ENCODE assay signal across 15 mouse cellular contexts in genomic region chr13:63146604-63147188, GRCm38 (mm10).
"Had no signal": no experiment of that assay in that cellular context is flagged by ENCODE, and none has a peak within 500 bp of the region (broad histone marks: within the 10 kb centered on the region; RNA-seq: fewer than 3 reads in every experiment).

No protein-coding gene starts in this region.

- ATAC-seq: liver, postnatal 0 days; midbrain, embryonic 16.5 days had no signal

- H3K27me3 ChIP-seq: kidney, embryonic 15.5 days; liver, embryonic 13.5 days; neural tube, embryonic 13.5 days had no signal

- H3K4me3 ChIP-seq: kidney, embryonic 15.5 days; liver, embryonic 13.5 days; midbrain, embryonic 12.5 days; neural tube, embryonic 13.5 days had no signal

- H3K9ac ChIP-seq: kidney, embryonic 15.5 days; liver, embryonic 13.5 days; liver, postnatal 0 days; midbrain, embryonic 12.5 days; neural tube, embryonic 13.5 days had no signal

- DNase-seq: kidney, adult 18-20 months; kidney, postnatal 14 days; layer of hippocampus, adult 9-11 months; layer of hippocampus, postnatal 36 days; left cerebral cortex, postnatal 4 days; liver; liver, embryonic 13.5 days; liver, postnatal 0 days; right cerebral cortex, adult 18-20 months; right cerebral cortex, postnatal 25 days; thymus, postnatal 36 days had no signal

- H3K9me3 ChIP-seq: kidney, embryonic 15.5 days; liver, embryonic 13.5 days; midbrain, embryonic 12.5 days; neural tube, embryonic 13.5 days had no signal

- H3K27ac ChIP-seq: kidney, embryonic 15.5 days; liver, embryonic 13.5 days; midbrain, embryonic 12.5 days; neural tube, embryonic 13.5 days had no signal

- H3K4me2 ChIP-seq: kidney, embryonic 15.5 days; liver, embryonic 13.5 days; midbrain, embryonic 12.5 days; neural tube, embryonic 13.5 days had no signal

- H3K4me1 ChIP-seq: neural tube, embryonic 13.5 days had no signal

- H3K36me3 ChIP-seq: kidney, embryonic 15.5 days; liver, embryonic 13.5 days; midbrain, embryonic 12.5 days; neural tube, embryonic 13.5 days had no signal
